Mouse (Mus musculus): ENCODE data around the gene Lrrn2.

DNA sequence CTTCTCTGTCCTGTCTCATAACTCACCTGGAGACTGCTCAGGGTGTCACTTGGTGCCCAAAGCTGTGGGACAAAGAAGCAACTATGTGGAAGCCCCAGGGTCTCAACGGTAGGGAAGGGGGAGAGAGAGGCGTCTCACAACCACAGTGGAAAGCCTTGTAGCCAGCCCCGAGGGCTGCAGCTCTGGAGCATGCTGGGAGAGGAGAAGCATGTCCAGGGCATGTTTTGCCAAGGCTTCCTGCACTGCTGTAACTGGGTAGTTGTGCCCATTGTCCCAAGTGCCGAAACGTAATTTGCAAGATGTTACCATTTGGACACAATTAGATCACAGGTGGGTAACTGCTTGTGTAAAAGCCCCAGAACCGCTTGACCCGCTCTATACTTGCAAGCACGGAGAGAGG lies 39.2 kb downstream of the Lrrn2 start:
- TF ChIP-seq POLR2A (IDR thresholded peaks at IDR 0.05; ENCODE audit: borderline replicate concordance, control insufficient read depth, low read depth, low read length): no peak
- TF ChIP-seq CTCF (IDR thresholded peaks at IDR 0.05; ENCODE audit: control insufficient read depth, insufficient read depth, low read length): no peak
